Mouse (Mus musculus): Measurements from ENCODE around the gene Phf7. TPM values are rescaled to one million over a fixed set of nuclear protein-coding genes. Genes with fewer than 3 reads are reported as not detected.

The Phf7 gene
- polyA plus RNA-seq, 1 experiment from 2014 or later, result 12.4 TPM

DNA sequence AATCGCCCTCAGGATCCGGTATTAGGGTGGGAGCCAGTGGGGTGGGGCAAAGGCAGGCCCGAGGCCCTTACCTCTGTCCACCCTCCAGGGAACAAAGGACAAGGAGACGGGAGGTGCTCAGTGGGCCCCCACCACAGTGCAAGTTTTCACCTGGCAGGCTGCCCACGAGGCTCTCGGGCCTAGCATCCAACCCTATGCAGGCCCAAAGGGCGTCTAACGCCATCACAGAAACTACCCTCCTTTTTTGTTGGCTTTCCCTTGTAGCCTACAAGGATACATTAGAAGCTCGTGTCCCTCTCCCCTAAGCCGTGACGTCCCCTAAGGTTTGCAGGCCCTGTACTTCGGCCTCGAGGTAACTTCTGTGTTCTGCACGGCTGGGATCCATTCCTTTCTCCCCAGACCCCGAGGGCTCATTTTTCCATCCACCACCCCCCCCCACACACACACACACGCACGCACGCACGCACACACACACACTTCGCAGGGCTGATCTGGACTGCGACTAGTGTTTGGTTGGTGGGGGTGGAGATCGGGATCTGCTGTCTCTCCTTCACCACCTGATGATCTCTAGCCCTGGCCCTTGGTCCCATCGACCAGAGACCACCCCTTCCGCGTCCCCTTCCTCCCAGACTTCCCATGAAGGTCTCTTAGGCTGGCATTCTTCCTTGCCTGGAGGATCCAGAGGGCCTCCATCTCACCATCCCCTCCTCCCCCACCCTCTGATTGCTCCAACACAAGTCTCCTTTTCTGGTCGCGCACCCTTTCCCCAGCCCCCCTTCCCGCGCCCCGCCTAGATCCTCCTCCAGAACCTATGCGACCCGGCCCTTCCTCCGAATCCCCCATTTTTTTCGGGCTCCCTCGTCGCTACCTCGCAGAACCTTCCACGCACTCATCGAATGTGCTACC, 45.3 kb downstream of the Phf7 start:
- Histone ChIP-seq H3K9me3 (replicated peaks) (no peaks in the 10 kb centered on the region), H3K4me2 (replicated peaks) (peak overlapping the region; percentile 97), H3K27ac (peak overlapping the region; percentile 88), H3K4me3 (peak overlapping the region; percentile 78), H3K36me3 (peaks cover 33% of the 10 kb centered on the region), H3K4me1 (peaks cover 26% of the 10 kb centered on the region), H3K9ac (peak overlapping the region; percentile 92), H3K27me3 (no peaks in the 10 kb centered on the region)
- 2% methylated on average over 39 of the region's 39 CpGs for WGBS
- peak; percentile 75 for ATAC-seq (ENCODE audit: low FRiP score)

DNA sequence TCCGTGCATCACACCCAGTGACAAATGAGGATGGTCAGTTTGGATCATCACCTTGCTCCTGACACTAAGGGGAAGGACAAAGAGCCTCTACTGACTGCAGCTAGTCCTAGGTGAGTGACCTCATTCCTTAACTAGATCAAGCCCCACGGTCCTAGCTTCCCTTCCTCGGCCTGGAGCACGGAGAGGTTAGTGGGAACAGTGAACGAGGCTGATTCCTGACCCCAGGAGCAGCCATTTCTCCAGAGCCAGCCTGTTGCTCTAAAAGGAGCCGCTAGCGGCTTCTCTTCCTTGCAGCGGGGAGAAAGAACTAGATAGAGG, 45.9 kb downstream of the Phf7 start:
- peak overlapping the region; percentile 97 for H3K4me2 ChIP-seq (replicated peaks)
- no peak for ATAC-seq (ENCODE audit: low FRiP score)
- H3K9ac ChIP-seq, result peak overlapping the region; percentile 92
- no peaks in the 10 kb centered on the region for H3K9me3 ChIP-seq (replicated peaks)
- peaks cover 26% of the 10 kb centered on the region for H3K4me1 ChIP-seq
- 22% methylated on average over 8 of the region's 8 CpGs for WGBS
- H3K27ac ChIP-seq, result peak overlapping the region; percentile 88
- H3K27me3 ChIP-seq, result no peaks in the 10 kb centered on the region
- peaks cover 39% of the 10 kb centered on the region for H3K36me3 ChIP-seq
- peak overlapping the region; percentile 78 for H3K4me3 ChIP-seq

DNA sequence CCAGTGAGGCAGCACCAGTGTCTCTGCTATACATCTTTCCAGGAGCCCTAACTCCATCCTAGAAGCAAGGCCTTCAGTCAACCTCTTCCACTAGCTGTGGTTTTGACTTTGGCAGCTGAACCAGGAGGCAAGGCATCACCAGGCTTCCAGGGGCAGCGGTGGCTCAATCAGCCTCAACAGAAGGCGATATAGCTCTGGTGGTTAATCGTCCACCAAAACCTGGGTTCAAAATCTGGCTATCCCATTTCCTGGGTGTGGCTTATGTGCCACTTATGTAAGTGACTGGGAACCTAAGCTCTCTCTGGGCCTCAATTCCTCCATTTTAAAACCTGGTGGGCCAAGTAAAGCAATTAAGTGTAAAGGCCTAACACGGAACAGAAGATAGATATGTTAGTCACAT, 46.3 kb downstream of the Phf7 start:
- Histone ChIP-seq H3K4me2 (replicated peaks) (peak overlapping the region; percentile 97), H3K36me3 (peaks cover 43% of the 10 kb centered on the region), H3K9me3 (replicated peaks) (no peaks in the 10 kb centered on the region), H3K4me3 (peak overlapping the region; percentile 78), H3K9ac (peak overlapping the region; percentile 92), H3K27me3 (no peaks in the 10 kb centered on the region), H3K27ac (peak overlapping the region; percentile 88; the same call in 1 of the 2 replicates), H3K4me1 (peaks cover 26% of the 10 kb centered on the region)
- ATAC-seq (ENCODE audit: low FRiP score), result no peak
- 83% methylated on average over 4 of the region's 4 CpGs for WGBS

DNA sequence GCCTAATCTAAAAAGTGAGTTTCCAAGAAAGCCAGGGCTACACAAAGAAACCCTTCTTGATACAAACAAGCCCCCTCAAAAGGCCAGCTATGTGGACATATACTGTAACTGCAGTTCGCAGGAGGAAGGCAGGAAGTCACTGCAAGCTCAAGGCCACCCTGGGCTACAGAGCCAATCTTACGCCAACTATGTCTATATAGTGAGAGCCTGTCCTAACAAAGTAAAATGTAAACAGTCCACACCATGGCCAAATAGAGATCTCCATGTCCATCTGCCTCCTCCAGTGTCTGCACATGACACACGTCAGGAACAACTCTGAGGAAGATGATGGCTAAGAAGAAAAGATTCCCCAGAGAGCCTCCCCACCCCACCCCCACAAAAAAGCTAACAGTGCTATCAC, 51.1 kb downstream of the Phf7 start:
- Histone ChIP-seq H3K27me3 (no peaks in the 10 kb centered on the region), H3K4me3 (no peak overlapping the region), H3K9ac (no peak overlapping the region), H3K27ac (no peak overlapping the region), H3K36me3 (peaks cover 77% of the 10 kb centered on the region), H3K4me1 (peaks cover 22% of the 10 kb centered on the region), H3K4me2 (replicated peaks) (no peak overlapping the region), H3K9me3 (replicated peaks) (no peaks in the 10 kb centered on the region)
- no peak for ATAC-seq (ENCODE audit: low FRiP score)
- 78% methylated on average over 3 of the region's 3 CpGs for WGBS

DNA sequence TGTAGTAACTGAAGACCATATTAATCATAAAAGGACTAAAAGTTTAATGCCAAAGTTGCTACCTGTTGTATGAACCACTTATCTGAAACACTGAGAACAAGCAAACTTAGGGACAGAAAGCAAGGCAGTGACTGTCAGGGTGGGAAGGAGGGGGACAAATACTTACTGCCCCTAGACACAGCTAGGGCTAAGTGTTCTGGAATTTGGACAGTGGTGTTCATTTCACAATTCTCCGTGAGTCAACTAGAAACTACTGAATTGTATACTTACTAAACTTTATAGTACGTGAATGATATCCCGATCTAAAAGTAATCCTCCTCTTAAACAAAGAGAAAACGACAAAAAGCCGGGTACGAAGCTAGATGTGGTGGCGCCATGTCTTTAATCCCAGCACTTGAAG, 51.5 kb downstream of the Phf7 start:
- Histone ChIP-seq H3K27ac (no peak overlapping the region), H3K9me3 (replicated peaks) (no peaks in the 10 kb centered on the region), H3K36me3 (peaks cover 81% of the 10 kb centered on the region), H3K9ac (no peak overlapping the region), H3K4me1 (peaks cover 18% of the 10 kb centered on the region), H3K4me2 (replicated peaks) (no peak overlapping the region), H3K4me3 (no peak overlapping the region), H3K27me3 (no peaks in the 10 kb centered on the region)
- no peak for ATAC-seq (ENCODE audit: low FRiP score)
- 97% methylated on average over 7 of the region's 7 CpGs for WGBS

DNA sequence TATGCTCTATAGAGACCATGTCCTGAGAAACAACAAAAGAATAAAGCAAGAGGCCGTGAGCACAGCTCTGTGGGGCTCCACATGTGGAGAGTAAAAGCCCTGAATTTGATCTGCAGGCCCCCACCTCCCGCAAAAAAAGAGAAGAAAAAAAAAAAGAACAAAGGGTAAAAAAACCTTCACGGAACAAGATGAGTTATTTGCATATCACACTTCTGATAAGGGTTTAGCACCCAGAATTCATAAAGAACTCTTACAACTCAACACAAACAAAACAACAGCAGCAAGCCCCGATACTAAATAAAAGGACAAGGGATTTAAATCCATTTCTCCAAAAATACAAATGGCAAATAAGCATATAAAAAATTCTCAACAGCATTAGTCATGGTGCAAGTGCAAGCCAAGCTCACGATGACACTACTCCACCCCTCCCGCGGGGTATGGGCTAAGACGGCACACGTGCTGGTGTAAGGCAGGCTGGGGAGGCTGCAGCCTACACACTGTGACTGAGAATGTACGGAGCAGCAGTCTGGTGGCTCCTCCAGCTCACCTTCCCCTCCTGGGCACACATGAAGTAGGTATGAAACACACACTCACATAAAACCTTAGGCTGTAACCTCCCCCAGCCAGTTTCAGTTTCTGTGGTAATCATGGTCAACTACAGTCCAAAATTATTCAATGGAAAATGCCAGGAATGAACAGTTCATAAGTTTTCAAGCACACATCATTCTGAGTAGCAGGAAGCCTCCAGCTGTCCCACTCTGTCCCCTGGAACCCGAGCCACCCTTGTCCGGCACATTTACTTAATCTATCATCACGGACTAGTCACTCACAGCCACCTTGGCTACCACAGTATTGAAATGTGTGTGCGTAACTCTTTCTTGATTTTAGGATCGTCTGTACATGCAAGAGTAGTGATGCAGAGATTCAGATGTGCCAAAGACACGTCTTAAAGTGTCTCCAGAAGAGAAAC, 53.3 kb downstream of the Phf7 start:
- no peak for ATAC-seq (ENCODE audit: low FRiP score)

DNA sequence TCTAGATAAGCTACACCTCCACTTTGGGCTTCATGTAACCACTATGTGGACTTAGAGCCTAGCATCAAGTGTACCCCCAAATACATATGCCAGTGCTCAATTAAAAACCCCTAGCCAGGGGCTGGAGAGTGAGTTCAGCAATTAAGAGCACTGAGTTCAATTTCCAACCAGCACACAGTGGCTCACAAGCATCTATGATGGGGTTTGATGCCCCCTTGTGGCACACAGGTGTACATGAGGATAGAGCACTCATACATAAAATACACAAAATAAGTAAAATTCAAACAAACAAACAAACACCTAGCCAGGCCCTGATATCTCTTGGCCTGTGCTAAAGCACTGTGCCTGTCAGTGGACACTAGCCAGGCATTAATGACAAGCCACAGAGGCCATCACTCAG, 55.1 kb downstream of the Phf7 start:
- Histone ChIP-seq H3K4me1 (peaks cover 9% of the 10 kb centered on the region), H3K9me3 (replicated peaks) (no peaks in the 10 kb centered on the region), H3K36me3 (peaks cover 80% of the 10 kb centered on the region), H3K9ac (no peak overlapping the region), H3K4me2 (replicated peaks) (no peak overlapping the region), H3K27me3 (no peaks in the 10 kb centered on the region), H3K27ac (no peak overlapping the region), H3K4me3 (no peak overlapping the region)
- ATAC-seq (ENCODE audit: low FRiP score), result no peak

More for the DNA sequence above, 53.3 kb downstream of the Phf7 start:
- WGBS, result 68% methylated on average over 16 of the region's 16 CpGs
- Histone ChIP-seq H3K27ac (no peak overlapping the region), H3K27me3 (no peaks in the 10 kb centered on the region), H3K9me3 (replicated peaks) (no peaks in the 10 kb centered on the region), H3K36me3 (peaks cover 80% of the 10 kb centered on the region), H3K4me2 (replicated peaks) (no peak overlapping the region), H3K4me3 (no peak overlapping the region), H3K4me1 (peaks cover 9% of the 10 kb centered on the region), H3K9ac (no peak overlapping the region)

DNA sequence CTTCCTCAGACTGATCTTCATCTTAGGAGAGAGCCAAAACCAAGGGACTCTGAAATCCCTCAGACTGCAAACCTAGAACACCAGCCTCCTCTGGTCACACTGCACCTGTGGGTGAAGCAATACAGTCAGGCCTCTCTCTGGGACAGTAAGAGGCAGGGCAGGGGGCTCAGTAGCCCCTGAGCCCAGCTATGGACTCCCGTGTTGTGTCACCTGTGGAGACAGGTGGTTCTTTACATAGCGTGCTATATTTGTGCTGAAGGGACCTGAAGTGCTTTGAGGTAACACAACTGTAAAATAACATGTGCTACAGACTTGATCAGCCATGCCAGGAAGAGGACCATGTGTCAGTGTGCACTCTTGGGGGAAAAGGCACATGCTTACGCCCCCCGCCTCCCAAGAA, 55.6 kb downstream of the Phf7 start:
- H3K4me2 ChIP-seq (replicated peaks), result no peak overlapping the region
- H3K4me3 ChIP-seq, result no peak overlapping the region
- no peak overlapping the region for H3K9ac ChIP-seq
- H3K9me3 ChIP-seq (replicated peaks), result no peaks in the 10 kb centered on the region
- peaks cover 9% of the 10 kb centered on the region for H3K4me1 ChIP-seq
- no peak for ATAC-seq (ENCODE audit: low FRiP score)
- H3K36me3 ChIP-seq, result peaks cover 80% of the 10 kb centered on the region
- H3K27me3 ChIP-seq, result no peaks in the 10 kb centered on the region
- no peak overlapping the region for H3K27ac ChIP-seq
- WGBS, result 96% methylated on average over 4 of the region's 4 CpGs

DNA sequence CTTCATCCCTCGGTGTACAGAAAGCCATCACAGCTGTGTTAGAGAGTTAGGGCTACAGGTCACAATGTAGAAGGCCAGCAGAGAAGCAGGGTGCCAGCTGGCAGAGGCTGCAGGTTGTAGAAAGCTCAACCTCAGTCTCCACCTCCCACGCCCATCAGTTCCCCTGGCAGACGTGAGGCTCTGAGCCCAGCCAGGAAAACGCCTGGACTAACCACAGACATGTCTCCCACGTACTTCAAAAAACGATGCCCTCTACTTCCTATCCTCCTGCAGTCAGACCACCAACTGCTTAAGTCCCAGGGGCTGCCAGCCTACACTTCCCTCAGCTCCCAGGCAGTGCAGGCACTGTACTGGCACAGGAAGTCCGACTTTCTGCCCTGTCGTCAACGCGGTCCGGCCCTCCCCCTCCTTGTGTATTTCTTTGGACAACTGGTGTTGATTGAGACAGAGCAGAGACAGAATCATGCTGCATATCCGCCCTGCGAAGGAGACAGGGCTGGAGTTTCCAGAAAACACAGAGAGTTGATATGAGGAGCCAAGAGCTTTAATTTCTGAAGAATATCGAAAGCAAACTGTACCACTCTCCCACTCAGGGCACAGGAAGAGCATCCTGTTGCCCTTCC, 56.1 kb downstream of the Phf7 start:
- Histone ChIP-seq H3K9ac (no peak overlapping the region; the same call in 1 of the 2 replicates), H3K27ac (no peak overlapping the region), H3K27me3 (no peaks in the 10 kb centered on the region), H3K4me2 (replicated peaks) (no peak overlapping the region), H3K4me3 (no peak overlapping the region), H3K4me1 (peaks cover 9% of the 10 kb centered on the region), H3K9me3 (replicated peaks) (no peaks in the 10 kb centered on the region), H3K36me3 (peaks cover 80% of the 10 kb centered on the region)
- 89% methylated on average over 14 of the region's 14 CpGs for WGBS
- no peak for ATAC-seq (ENCODE audit: low FRiP score)

DNA sequence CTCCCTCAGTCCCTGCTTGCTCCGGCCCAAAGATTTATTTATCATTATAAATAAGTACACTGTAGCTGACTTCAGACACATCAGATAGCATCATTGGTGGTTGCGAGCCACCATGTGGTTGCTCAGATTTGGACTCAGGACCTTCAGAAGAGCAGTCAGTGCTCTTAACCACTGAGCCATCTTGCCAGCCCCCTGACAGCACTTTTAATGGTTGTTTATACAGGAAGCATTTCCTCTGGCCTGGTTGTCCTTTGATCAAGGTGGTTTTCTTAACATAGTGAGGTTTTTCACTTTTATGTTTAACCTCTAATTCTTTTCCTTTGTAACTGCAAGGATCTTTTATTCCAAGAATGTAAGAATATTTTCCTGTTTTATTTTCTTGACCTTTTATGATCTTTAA, 56.7 kb downstream of the Phf7 start:
- no peak overlapping the region for H3K4me3 ChIP-seq
- no peak for ATAC-seq (ENCODE audit: low FRiP score)
- H3K27ac ChIP-seq, result no peak overlapping the region
- no peaks in the 10 kb centered on the region for H3K27me3 ChIP-seq
- H3K4me1 ChIP-seq, result peaks cover 9% of the 10 kb centered on the region
- H3K9ac ChIP-seq, result no peak overlapping the region
- no peak overlapping the region for H3K4me2 ChIP-seq (replicated peaks)
- H3K9me3 ChIP-seq (replicated peaks), result no peaks in the 10 kb centered on the region
- H3K36me3 ChIP-seq, result peaks cover 80% of the 10 kb centered on the region
- 90% methylated on average over 2 of the region's 2 CpGs for WGBS

DNA sequence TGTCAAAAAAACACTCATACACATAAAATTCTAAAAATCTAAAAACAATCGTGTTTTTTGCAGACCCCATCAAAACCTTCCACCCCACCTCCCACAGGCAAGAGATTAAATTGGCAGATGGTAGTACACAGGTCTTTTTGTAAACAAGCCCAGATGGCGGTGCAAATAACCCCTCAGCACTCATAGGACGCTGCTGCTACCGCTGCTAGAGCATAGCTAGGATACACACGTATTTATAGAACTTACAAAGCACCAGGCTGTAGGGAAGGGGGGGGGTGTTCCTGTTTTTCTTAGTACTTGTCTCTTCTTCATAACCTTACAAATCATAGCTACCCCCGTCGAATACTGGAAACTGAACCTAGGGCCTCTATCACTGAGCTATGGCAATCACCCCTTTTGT, 57.3 kb downstream of the Phf7 start:
- Histone ChIP-seq H3K27ac (no peak overlapping the region), H3K4me2 (replicated peaks) (no peak overlapping the region), H3K36me3 (peaks cover 80% of the 10 kb centered on the region), H3K4me1 (peaks cover 9% of the 10 kb centered on the region), H3K27me3 (no peaks in the 10 kb centered on the region), H3K9ac (no peak overlapping the region), H3K4me3 (no peak overlapping the region), H3K9me3 (replicated peaks) (no peaks in the 10 kb centered on the region)
- no peak for ATAC-seq (ENCODE audit: low FRiP score)
- 85% methylated on average over 7 of the region's 7 CpGs for WGBS

DNA sequence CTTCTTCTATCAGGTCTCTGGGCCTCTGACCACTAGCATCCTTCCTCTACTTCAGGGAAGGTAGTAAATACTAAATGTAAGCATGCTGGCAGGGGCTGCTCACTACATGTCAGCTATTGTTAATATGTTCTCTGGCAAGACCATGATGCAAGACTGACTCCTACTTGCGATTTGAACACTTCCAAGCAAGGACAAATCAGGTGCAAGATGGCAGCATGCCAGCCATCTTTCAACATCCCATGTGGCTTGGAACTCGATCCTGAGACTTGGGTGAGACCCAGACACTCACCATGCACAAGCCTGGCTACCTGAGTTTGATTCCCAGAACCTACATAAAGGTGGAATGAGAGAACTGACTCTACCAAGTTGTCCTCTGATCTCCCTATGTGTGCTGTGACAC, 59.2 kb downstream of the Phf7 start:
- no peak overlapping the region for H3K9ac ChIP-seq
- WGBS, result 83% methylated on average over 2 of the region's 2 CpGs
- H3K27me3 ChIP-seq, result no peaks in the 10 kb centered on the region
- H3K27ac ChIP-seq, result no peak overlapping the region
- no peaks in the 10 kb centered on the region; the same call in 1 of the 2 replicates for H3K4me1 ChIP-seq
- no peak overlapping the region for H3K4me2 ChIP-seq (replicated peaks)
- no peaks in the 10 kb centered on the region for H3K9me3 ChIP-seq (replicated peaks)
- ATAC-seq (ENCODE audit: low FRiP score), result no peak
- no peak overlapping the region for H3K4me3 ChIP-seq
- peaks cover 91% of the 10 kb centered on the region for H3K36me3 ChIP-seq

Data from hindbrain, embryonic 12.5 days (tissue).